Mouse (Mus musculus): ENCODE measurements around the gene March10.

Gene March10

GRCm38 (mm10) chr11:105465488-105465887, 9.0 kb upstream of the March10 start:
- DNase-seq, result no peak

- no peak for DNase-seq
Measured at GRCm38 (mm10) chr11:105464430-105464967, 8.0 kb upstream of the March10 start.

- DNase-seq, result no peak
Measured at GRCm38 (mm10) chr11:105459900-105460299, 3.4 kb upstream of the March10 start.

GRCm38 (mm10) chr11:105457041-105457440, 506 bp upstream of the March10 start:
- DNase-seq, result no peak

GRCm38 (mm10) chr11:105455118-105455517, 1.4 kb downstream of the March10 start:
- no peak for DNase-seq

- no peak for DNase-seq
Measured at GRCm38 (mm10) chr11:105453084-105453483, 3.5 kb downstream of the March10 start.

- no peak for DNase-seq
Measured at GRCm38 (mm10) chr11:105452504-105452903, 4.0 kb downstream of the March10 start.

GRCm38 (mm10) chr11:105451553-105452135, 4.9 kb downstream of the March10 start:
- no peak for DNase-seq

GRCm38 (mm10) chr11:105449581-105450315, 6.8 kb downstream of the March10 start:
- DNase-seq, result no peak

GRCm38 (mm10) chr11:105447661-105448060, 8.9 kb downstream of the March10 start:
- no peak for DNase-seq

GRCm38 (mm10) chr11:105446221-105446620, 10.3 kb downstream of the March10 start:
- DNase-seq, result no peak

- DNase-seq, result no peak
Measured at GRCm38 (mm10) chr11:105445741-105446140, 10.8 kb downstream of the March10 start.

GRCm38 (mm10) chr11:105444929-105445328, 11.6 kb downstream of the March10 start:
- no peak for DNase-seq

- no peak for DNase-seq
Measured at GRCm38 (mm10) chr11:105443505-105443904, 13.0 kb downstream of the March10 start.

GRCm38 (mm10) chr11:105439796-105440195, 16.7 kb downstream of the March10 start:
- no peak for DNase-seq

GRCm38 (mm10) chr11:105438907-105439306, 17.6 kb downstream of the March10 start:
- DNase-seq, result no peak

- DNase-seq, result no peak
Measured at GRCm38 (mm10) chr11:105426441-105426840, 30.1 kb downstream of the March10 start.

GRCm38 (mm10) chr11:105424643-105425042, 31.9 kb downstream of the March10 start:
- no peak for DNase-seq

GRCm38 (mm10) chr11:105420671-105421450, 35.7 kb downstream of the March10 start:
- DNase-seq, result no peak

GRCm38 (mm10) chr11:105419946-105420345, 36.6 kb downstream of the March10 start:
- no peak for DNase-seq

GRCm38 (mm10) chr11:105414009-105414408, 42.5 kb downstream of the March10 start:
- no peak for DNase-seq

- DNase-seq, result no peak
Measured at GRCm38 (mm10) chr11:105409408-105409807, 47.1 kb downstream of the March10 start.

- no peak for DNase-seq
Measured at GRCm38 (mm10) chr11:105407846-105408441, 48.6 kb downstream of the March10 start.

All from spleen, adult 18-20 months (tissue).